Mouse (Mus musculus) liver, embryonic 14.5 days (tissue): ENCODE measurements around the gene Fgfr2.

Experiments used
- CTCF ChIP-seq: IDR thresholded peaks from 2 replicates; pipeline ENCODE4 v1.5.1; 2016; ENCODE audit warnings: antibody characterized with exemption, low read depth, control low read depth
- EP300 ChIP-seq: IDR thresholded peaks from 2 replicates; pipeline ENCODE4 v1.6.1; 2016; ENCODE audit warnings: antibody characterized with exemption, low read depth

- no peak for TF ChIP-seq EP300
- TF ChIP-seq CTCF = no peak
Measured at GRCm38 (mm10) chr7:130251936-130252523, 2871.1 kb downstream of the Fgfr2 start.
